Mouse (Mus musculus) small intestine, adult 2 months (tissue): Measurements from ENCODE around the gene Cenpu.

Experiments used
- CTCF ChIP-seq: fragments of 200-500 bp; IDR thresholded peaks from 2 replicates; pipeline ENCODE4 v1.5.1; 2012; ENCODE audit warnings: low read depth, mild to moderate bottlenecking, control low read depth, inconsistent platforms, low read length, moderate library complexity, mixed read lengths; ENCODE audit not compliant: insufficient replicate concordance, insufficient read length; ENCODE audit errors: extremely low read depth
- POLR2A ChIP-seq: fragments of 200-500 bp; IDR thresholded peaks from 2 replicates; pipeline ENCODE4 v1.6.1; 2012; ENCODE audit warnings: low read depth, mild to moderate bottlenecking, control low read depth, inconsistent platforms, low read length, moderate library complexity

- TF ChIP-seq CTCF (no peak), POLR2A (no peak)
Observed at GRCm38 (mm10) chr8:46533926-46534325, 17.9 kb upstream of the Cenpu start.
